Mouse (Mus musculus) forebrain, embryonic 15.5 days (tissue): Measurements from ENCODE around the gene Galnt15. TPM values are rescaled to one million over a fixed set of nuclear protein-coding genes. Genes with fewer than 3 reads are reported as not detected.
"Not testable (repeated sequence)": the region's sequence is repeated elsewhere in the genome, so short reads cannot be mapped to it uniquely, and the experiment has no call there.

Experiments
- ATAC-seq: fragments of 200-750 bp; cut with Nextera tagmentation; replicated peaks from 2 replicates; pipeline ENCODE4 v1.8.0; 2017; ENCODE audit warnings: mild to moderate bottlenecking, moderate TSS enrichment, moderate library complexity
- H3K27ac ChIP-seq: fragments of 300-500 bp; sonication (generic); replicated peaks from 2 replicates; pipeline ENCODE4 v1.5.1; 2015; ENCODE audit warnings: mild to moderate bottlenecking, inconsistent platforms
- H3K27me3 ChIP-seq: fragments of 300-500 bp; sonication (generic); 2 replicates; pipeline ENCODE4 v1.6.1; 2015; ENCODE audit warnings: inconsistent platforms
- H3K36me3 ChIP-seq: fragments of 300-500 bp; sonication (generic); 2 replicates; pipeline ENCODE4 v1.6.1; 2015; ENCODE audit warnings: mild to moderate bottlenecking, inconsistent platforms
- H3K4me1 ChIP-seq: fragments of 300-500 bp; sonication (generic); 2 replicates; pipeline ENCODE4 v1.6.1; 2015; ENCODE audit warnings: inconsistent platforms
- H3K4me2 ChIP-seq: fragments of 300-500 bp; sonication (generic); replicated peaks from 2 replicates; pipeline ENCODE4 v1.6.1; 2015; ENCODE audit warnings: mild to moderate bottlenecking, inconsistent platforms
- H3K4me3 ChIP-seq: fragments of 300-500 bp; sonication (generic); 2 replicates; pipeline ENCODE4 v1.5.1; 2015; ENCODE audit warnings: mild to moderate bottlenecking, inconsistent platforms
- H3K9ac ChIP-seq: fragments of 300-500 bp; sonication (generic); replicated peaks from 2 replicates; pipeline ENCODE4 v1.6.1; 2015; ENCODE audit warnings: mild to moderate bottlenecking, inconsistent platforms
- H3K9me3 ChIP-seq: fragments of 300-500 bp; sonication (generic); 2 replicates; pipeline ENCODE4 v1.6.1; 2016; ENCODE audit warnings: inconsistent platforms
- WGBS: fragments of 180-500 bp; shearing (Covaris S2); methylation state at CpG from one replicate; pipeline ENCODE4 v1.1.7; 2015; ENCODE audit warnings: mixed read lengths; 5-methylcytosine and 5-hydroxymethylcytosine counted together
- polyA plus RNA-seq: library from polyadenylated mRNA; unstranded; fragments of >200 nt; fragmentation: Nextera tagmentation; extraction: Ambion mirVana; gene quantifications from 2 replicates; pipeline ENCODE4 v1.2.1, GENCODE M21; 2015

The Galnt15 gene
- polyA plus RNA-seq, 1 experiment from 2014 or later: 0.47 TPM

DNA sequence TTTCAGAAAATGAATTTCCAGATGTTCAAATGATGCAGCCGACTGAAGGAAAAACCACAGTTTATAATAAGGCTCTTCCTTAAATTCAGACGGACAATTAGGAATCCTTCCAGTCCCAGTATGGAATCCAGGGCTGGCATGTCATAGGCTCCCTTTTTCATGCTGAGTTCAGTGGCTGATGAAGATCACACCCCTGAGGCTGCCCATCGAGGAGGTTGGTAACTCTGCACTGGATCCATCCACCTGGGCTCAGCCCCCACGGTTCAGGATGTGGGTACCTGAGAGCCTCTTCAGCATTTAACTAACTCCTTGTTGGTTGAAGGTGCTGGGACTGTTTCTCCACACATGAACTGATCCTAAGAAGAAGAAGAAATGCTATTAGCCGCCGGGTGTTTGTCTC, 54.1 kb downstream of the Galnt15 start:
- no peaks in the 10 kb centered on the region for H3K9me3 ChIP-seq
- H3K27me3 ChIP-seq: no peaks in the 10 kb centered on the region
- peaks cover 27% of the 10 kb centered on the region for H3K4me1 ChIP-seq
- no peak overlapping the region for H3K9ac ChIP-seq
- H3K36me3 ChIP-seq: peaks cover 25% of the 10 kb centered on the region
- H3K4me2 ChIP-seq: no peak overlapping the region
- no peak for ATAC-seq
- WGBS: 95% methylated on average over 6 of the region's 6 CpGs
- H3K4me3 ChIP-seq: no peak overlapping the region
- no peak overlapping the region for H3K27ac ChIP-seq

DNA sequence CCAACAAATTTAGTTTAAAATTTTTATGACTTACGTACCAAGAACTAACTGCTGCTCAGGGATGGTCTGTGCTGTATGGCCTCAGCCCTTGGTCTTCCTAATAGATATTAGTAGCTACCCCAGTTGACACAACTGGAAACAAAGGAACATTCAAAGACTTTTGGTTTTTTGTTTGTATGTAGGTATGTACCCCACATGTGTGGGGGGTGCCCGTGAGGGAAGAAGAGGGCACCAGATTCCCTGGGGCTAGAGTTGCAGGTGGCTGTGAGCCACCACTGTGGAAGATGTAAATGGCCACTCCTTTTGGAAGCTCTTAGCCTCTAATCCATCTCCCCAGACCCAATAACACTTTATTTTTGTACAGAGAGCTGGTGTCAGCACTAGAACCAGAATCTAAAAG, 54.7 kb downstream of the Galnt15 start:
- Histone ChIP-seq H3K9me3 (no peaks in the 10 kb centered on the region), H3K27ac (no peak overlapping the region), H3K4me2 (no peak overlapping the region), H3K4me1 (peaks cover 27% of the 10 kb centered on the region), H3K4me3 (no peak overlapping the region), H3K36me3 (peaks cover 25% of the 10 kb centered on the region), H3K27me3 (no peaks in the 10 kb centered on the region), H3K9ac (no peak overlapping the region)
- WGBS: 89% methylated on average over 2 of the region's 2 CpGs
- ATAC-seq: no peak

DNA sequence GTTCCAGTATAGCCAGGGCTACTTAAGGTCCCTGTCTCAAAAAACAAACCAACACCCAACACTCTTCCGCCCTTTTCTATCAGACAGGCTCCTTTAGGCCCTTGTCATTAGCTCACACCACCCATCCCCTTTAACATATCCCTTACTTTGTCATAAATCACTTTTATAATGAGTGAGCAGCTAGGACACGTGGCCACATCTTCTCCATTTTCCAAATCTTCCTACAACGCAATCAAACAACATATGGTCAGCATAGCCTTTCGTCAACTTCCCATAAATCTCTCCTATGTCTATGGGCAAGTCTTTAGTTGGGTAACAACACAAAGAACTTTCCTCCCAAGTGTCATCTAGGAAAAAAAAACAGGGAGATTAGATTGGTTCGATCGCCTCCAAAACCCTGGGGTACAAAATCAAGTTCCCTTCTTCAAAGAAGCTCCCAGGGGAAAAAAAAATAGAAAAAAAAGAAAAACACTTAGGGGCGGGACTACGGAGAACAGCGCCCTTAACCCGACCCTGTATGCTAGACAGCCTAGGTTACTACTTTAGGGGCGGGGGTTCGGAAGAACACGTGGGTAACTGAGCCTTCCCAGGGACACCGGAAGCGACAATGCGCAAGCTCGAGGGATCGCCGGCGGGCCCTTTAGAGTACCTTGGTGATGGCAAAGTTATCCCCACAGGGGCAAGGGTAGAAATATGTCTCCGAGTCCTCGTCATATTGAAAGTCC, 56.1 kb downstream of the Galnt15 start, which contains the start of gene Oxnad1:
Gene Oxnad1, plus strand, starts transcription at position 614 of the 725 bp plus-strand sequence.
- Histone ChIP-seq H3K4me2 (peak within 1 kb of the TSS; percentile 79), H3K4me1 (peaks cover 27% of the 10 kb centered on the region), H3K27ac (peak within 1 kb of the TSS; percentile 92), H3K4me3 (peak within 1 kb of the TSS; percentile 65), H3K27me3 (no peaks in the 10 kb centered on the region), H3K36me3 (peaks cover 25% of the 10 kb centered on the region), H3K9ac (peak within 1 kb of the TSS; percentile 60), H3K9me3 (no peaks in the 10 kb centered on the region)
- WGBS: 3% methylated on average over 22 of the region's 22 CpGs
- ATAC-seq: peak; percentile 97

DNA sequence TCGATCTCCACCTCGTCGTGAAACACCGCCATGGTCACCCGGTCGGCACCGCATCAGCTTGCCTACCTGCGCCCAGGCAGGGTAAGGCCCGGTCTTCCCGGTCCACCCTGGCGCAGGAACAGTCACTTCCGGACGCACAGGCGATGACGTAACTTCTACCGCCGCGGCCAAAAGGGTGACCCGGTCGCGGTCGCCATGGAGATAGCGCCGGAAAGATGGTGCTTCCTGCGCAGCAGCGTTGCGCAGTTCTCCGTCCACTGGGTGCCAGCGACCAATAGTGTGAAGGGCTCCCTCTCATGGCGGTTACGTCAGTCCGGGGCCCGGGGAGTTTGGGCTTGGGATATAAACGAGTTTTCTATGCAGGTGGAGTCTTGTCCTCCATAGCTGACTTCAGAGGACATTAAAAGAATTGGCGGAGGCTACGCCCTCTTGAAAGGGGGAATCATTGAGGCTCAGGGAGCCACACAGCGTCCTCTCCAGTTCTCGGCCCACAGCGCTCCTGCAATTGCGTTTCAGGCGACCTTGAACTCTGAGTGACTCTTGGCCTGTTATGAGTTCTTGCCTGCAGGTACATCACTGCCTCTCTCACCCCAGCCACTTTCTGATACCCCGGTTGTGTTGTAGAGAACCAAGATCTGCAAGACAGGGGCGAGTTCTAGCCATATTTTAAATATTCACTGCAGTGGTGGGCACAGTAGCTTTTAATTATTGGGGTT, 56.9 kb downstream of the Galnt15 start, which contains the start of gene Dph3:
Gene Dph3, minus strand, starts transcription at position 244 of the 716 bp plus-strand sequence.
- Histone ChIP-seq H3K36me3 (peaks cover 23% of the 10 kb centered on the region), H3K4me1 (peaks cover 27% of the 10 kb centered on the region), H3K4me3 (peak within 1 kb of the TSS; percentile 65), H3K27ac (peak within 1 kb of the TSS; percentile 92), H3K27me3 (no peaks in the 10 kb centered on the region), H3K4me2 (peak within 1 kb of the TSS; percentile 79), H3K9ac (peak within 1 kb of the TSS; percentile 60), H3K9me3 (no peaks in the 10 kb centered on the region)
- peak; percentile 97 for ATAC-seq
- WGBS: under 1% methylated on average over 43 of the region's 43 CpGs

DNA sequence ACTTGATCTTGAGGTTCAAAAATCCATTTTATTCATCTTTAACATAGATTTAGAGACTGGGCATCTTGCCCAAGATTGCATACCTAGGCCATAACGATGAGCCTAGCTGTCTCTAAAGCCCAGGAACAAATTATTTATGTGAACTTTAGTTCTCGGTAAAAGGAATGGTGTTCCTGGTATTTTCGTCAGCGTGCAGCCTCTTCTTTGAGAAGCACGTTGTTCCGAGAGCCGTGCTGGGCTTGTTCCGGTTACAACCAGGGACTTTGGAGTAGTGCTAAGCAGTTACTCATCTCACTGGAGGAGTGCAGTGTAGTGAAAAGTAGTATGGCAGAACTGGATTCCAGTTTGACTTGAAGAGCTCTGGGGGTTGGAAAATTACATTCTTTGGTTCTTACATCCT, 57.4 kb downstream of the Galnt15 start:
- Histone ChIP-seq H3K9ac (peak overlapping the region; percentile 60), H3K27me3 (no peaks in the 10 kb centered on the region), H3K4me1 (peaks cover 27% of the 10 kb centered on the region), H3K27ac (peak overlapping the region; percentile 92; the same call in 1 of the 2 replicates), H3K4me3 (peak overlapping the region; percentile 65), H3K4me2 (peak overlapping the region; percentile 79), H3K36me3 (peaks cover 17% of the 10 kb centered on the region), H3K9me3 (no peaks in the 10 kb centered on the region)
- ATAC-seq: no peak
- WGBS: 22% methylated on average over 8 of the region's 8 CpGs

DNA sequence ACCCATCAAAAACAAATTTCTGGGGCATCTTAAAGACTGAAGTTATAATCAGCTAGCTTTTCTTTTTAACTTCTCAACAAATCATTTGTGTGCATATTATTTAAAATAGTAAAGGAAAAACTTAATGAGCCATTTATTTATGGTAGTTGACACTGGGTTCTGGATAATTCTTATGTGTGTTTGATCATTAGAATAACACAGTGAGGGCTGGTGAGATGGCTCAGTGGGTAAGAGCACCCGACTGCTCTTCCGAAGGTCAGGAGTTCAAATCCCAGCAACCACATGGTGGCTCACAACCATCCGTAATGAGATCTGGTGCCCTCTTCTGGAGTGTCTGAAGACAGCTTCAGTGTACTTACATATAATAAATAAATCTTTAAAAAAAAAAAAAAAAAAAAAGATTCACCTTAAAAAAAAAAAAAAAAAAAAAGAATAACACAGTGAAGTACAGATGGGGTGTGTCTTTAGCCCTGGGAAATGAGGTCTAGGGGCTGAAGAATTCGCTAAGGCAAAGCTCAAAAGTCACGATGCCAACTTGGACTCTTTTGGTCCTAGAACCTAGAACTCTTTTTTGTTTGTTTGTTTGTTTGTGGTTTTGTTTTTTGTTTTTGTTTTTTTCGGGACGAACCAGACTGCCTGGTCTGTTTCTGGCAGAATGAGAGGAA, 58.9 kb downstream of the Galnt15 start:
- ATAC-seq, H3K4me3 ChIP-seq, H3K9me3 ChIP-seq, H3K9ac ChIP-seq, H3K36me3 ChIP-seq, H3K4me2 ChIP-seq, H3K27me3 ChIP-seq, H3K27ac ChIP-seq: not testable (repeated sequence)
- WGBS: 91% methylated on average over 7 of the region's 7 CpGs
- peaks cover 27% of the 10 kb centered on the region for H3K4me1 ChIP-seq

DNA sequence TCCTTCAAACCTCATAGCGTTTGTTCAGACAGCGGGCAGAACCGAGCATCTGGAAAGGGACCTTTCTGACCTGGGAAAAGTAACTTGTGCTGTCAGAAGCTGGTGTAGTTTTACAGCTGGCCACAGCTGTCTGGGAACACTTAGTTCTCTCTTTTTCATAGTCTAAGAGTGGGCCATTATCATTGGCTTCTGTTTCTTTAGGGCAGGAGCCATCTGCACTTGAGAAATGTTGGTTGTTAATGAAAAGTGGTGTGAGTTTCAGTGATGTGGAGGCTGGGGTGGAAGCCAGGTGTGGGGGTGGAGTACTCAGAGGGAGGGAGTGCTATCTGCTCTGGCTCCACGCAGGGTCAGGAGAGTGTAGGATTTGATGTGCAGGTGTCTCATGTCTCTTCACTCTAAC, 62.3 kb downstream of the Galnt15 start:
- no peak overlapping the region for H3K9ac ChIP-seq
- no peak for ATAC-seq
- H3K36me3 ChIP-seq: peaks cover 10% of the 10 kb centered on the region
- H3K27me3 ChIP-seq: no peaks in the 10 kb centered on the region
- H3K4me1 ChIP-seq: peaks cover 12% of the 10 kb centered on the region
- H3K27ac ChIP-seq: no peak overlapping the region
- no peaks in the 10 kb centered on the region for H3K9me3 ChIP-seq
- H3K4me2 ChIP-seq: no peak overlapping the region
- WGBS: 89% methylated on average over 4 of the region's 4 CpGs
- H3K4me3 ChIP-seq: no peak overlapping the region

DNA sequence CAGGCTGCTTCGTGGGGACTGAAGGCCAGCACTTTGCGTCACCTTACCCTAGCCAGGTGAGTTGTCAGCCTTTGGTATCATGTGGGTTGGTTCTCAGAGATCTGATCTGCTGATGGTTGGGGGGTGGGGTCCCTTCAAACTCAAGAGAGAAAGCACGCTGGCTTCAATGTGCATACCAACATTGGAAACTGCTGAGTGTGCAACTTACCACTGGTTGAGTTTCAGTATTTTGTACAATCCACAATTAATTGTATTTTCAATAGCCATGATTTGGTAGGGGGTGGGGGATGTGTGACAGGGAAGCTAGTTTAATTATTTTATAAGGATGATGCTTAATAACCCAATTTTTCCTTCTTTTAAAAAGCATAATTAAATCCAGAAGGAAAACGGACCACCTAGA, 62.9 kb downstream of the Galnt15 start:
- Histone ChIP-seq H3K4me2 (no peak overlapping the region), H3K9ac (no peak overlapping the region), H3K27me3 (no peaks in the 10 kb centered on the region), H3K9me3 (no peaks in the 10 kb centered on the region), H3K4me1 (peaks cover 6% of the 10 kb centered on the region), H3K36me3 (peaks cover 15% of the 10 kb centered on the region), H3K27ac (no peak overlapping the region), H3K4me3 (no peak overlapping the region)
- no peak for ATAC-seq
- 92% methylated on average over 4 of the region's 4 CpGs for WGBS

DNA sequence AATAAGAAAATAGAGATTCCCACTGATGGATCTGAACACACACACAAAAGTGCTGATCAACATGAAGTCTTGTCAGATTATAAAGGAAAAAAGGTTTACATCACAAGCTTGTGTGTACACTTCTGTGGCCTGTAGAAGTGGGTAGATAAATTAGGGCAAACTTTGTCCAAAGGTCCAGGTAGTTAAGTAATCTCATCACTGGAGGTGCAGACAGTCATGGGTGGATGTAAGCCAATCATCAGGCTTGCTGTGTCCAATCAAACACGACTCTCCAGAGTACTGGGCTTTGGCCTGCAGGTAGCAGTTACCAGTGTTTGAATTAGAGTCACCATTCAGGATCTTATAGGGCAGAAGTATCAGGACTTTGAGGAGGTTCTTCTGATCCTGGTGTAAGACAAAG, 64.2 kb downstream of the Galnt15 start:
- ATAC-seq: no peak
- H3K4me1 ChIP-seq: no peaks in the 10 kb centered on the region
- H3K4me3 ChIP-seq: no peak overlapping the region
- H3K36me3 ChIP-seq: peaks cover 28% of the 10 kb centered on the region
- H3K9ac ChIP-seq: no peak overlapping the region
- H3K9me3 ChIP-seq: no peaks in the 10 kb centered on the region
- WGBS: 85% methylated on average over 1 of the region's 1 CpGs
- H3K4me2 ChIP-seq: no peak overlapping the region
- H3K27ac ChIP-seq: no peak overlapping the region
- H3K27me3 ChIP-seq: no peaks in the 10 kb centered on the region

DNA sequence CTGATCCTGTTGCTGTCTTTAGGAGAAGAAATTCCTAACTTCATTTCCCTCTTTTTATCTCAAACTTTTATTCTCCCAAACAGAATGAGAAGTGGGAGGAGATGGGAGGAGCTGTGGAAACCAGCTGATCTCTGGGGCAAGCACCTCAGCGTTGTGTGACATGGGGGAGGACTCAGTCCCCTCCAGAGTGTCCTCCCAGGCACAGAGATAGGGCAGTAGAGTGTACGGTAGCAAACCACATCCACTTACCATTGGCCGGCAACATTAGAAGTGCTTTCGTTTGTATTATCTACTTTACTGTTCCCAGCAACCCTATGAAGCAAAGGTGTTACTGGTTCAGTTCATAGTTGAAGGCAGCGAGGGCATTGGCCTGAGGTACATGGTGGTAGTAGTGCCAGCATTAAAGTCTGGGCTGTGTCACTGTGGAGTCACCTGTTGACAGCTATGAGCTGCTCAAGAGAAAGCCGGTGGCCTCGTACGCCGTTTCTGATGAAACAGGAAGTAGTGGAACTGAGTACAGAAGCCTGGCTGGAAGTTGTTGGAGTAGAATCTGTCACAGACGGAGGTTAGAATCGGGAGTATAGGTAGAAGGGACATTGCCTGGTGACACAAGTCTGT, 64.8 kb downstream of the Galnt15 start:
- H3K9me3 ChIP-seq: no peaks in the 10 kb centered on the region
- H3K4me3 ChIP-seq: no peak overlapping the region
- no peaks in the 10 kb centered on the region for H3K4me1 ChIP-seq
- WGBS: 94% methylated on average over 11 of the region's 11 CpGs
- H3K27me3 ChIP-seq: no peaks in the 10 kb centered on the region
- H3K36me3 ChIP-seq: peaks cover 31% of the 10 kb centered on the region
- no peak for ATAC-seq
- H3K4me2 ChIP-seq: no peak overlapping the region
- no peak overlapping the region for H3K9ac ChIP-seq
- H3K27ac ChIP-seq: no peak overlapping the region

DNA sequence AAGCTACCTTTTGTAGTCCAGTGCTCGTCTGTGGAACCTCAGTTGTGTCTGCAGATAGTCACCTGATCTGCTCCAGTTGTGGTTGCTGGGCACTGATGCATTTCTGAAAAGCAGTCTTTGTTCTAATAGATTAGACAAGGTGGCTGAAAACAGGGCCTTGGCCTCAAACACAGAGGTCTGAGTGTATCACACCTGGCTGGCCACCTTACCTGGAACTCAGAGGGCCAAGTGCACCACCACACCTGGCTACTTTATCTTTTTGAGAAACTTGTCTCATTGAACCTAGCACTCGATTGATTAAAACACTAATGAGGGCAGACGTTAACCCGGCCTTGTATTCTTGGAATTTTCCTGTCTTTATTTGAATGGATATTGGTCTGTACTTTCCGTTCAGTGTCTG, 66.9 kb downstream of the Galnt15 start:
- Histone ChIP-seq H3K27me3 (no peaks in the 10 kb centered on the region), H3K27ac (no peak overlapping the region), H3K36me3 (peaks cover 50% of the 10 kb centered on the region), H3K4me2 (no peak overlapping the region), H3K4me1 (no peaks in the 10 kb centered on the region), H3K9me3 (no peaks in the 10 kb centered on the region), H3K9ac (no peak overlapping the region), H3K4me3 (no peak overlapping the region)
- 74% methylated on average over 5 of the region's 5 CpGs for WGBS
- ATAC-seq: no peak

DNA sequence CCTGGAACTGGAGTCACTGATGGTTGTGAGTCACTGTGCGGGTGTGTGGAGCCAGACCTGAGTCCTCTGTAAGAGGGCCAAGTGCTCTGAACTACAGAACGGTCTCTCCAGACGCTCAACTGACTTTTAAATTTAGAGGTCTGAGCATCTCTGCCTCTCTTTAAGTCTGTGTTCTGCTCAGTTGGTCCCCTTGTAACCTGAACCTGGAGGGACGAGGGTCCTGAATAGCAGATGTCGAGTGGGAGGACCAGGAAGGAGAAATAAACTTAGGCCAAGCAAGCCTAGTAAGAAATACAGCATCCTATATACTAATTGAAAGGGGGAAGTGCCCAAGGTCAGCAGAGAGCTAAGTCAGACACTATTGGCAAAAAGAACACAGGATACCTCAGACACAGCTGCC, 68.0 kb downstream of the Galnt15 start:
- no peaks in the 10 kb centered on the region for H3K9me3 ChIP-seq
- ATAC-seq: no peak
- no peak overlapping the region for H3K27ac ChIP-seq
- no peak overlapping the region for H3K4me2 ChIP-seq
- H3K36me3 ChIP-seq: peaks cover 50% of the 10 kb centered on the region
- H3K4me3 ChIP-seq: no peak overlapping the region
- H3K4me1 ChIP-seq: no peaks in the 10 kb centered on the region
- WGBS: 90% methylated on average over 5 of the region's 5 CpGs
- H3K9ac ChIP-seq: no peak overlapping the region
- H3K27me3 ChIP-seq: no peaks in the 10 kb centered on the region
